Mouse (Mus musculus) liver, postnatal 0 days (tissue): Measurements from ENCODE around the gene Lrrc2. TPM values are rescaled to one million over a fixed set of nuclear protein-coding genes. Genes with fewer than 3 reads are reported as not detected.
A peak's percentile ranks its signal among the peaks of the same experiment; 100 is the strongest.

ENCODE experiments used
- ATAC-seq: fragments of 200-750 bp; cut with Nextera tagmentation; 2 replicates; pipeline ENCODE4 v1.8.0; 2017; ENCODE audit warnings: mild to moderate bottlenecking, moderate library complexity
- DNase-seq: peaks from one replicate; pipeline ENCODE4 v3.0.0-alpha.2; 2016
- H3K27ac ChIP-seq: fragments of 300-500 bp; sonication (generic); 2 replicates; pipeline ENCODE4 v1.5.1; 2014; ENCODE audit warnings: antibody characterized with exemption, moderate library complexity, mild to moderate bottlenecking, low read depth
- H3K27me3 ChIP-seq: fragments of 300-500 bp; sonication (generic); 2 replicates; pipeline ENCODE4 v1.6.1; 2014; ENCODE audit warnings: low read length, control low read depth, mixed read lengths; ENCODE audit not compliant: insufficient read depth
- H3K36me3 ChIP-seq: fragments of 300-500 bp; sonication (generic); replicated peaks from 2 replicates; pipeline ENCODE4 v1.6.1; 2014; ENCODE audit warnings: mild to moderate bottlenecking, control low read depth, low read length, moderate library complexity, mixed read lengths; ENCODE audit not compliant: insufficient read depth
- H3K4me1 ChIP-seq: fragments of 300-500 bp; sonication (generic); 2 replicates; pipeline ENCODE4 v1.6.1; 2014; ENCODE audit warnings: antibody characterized with exemption, mild to moderate bottlenecking, control low read depth; ENCODE audit not compliant: insufficient read depth
- H3K4me2 ChIP-seq: fragments of 300-500 bp; sonication (generic); 2 replicates; pipeline ENCODE4 v1.6.1; 2014; ENCODE audit warnings: low read depth, mild to moderate bottlenecking, low read length, moderate library complexity, mixed read lengths
- H3K4me3 ChIP-seq: fragments of 300-500 bp; sonication (generic); 2 replicates; pipeline ENCODE4 v1.5.1; 2014; ENCODE audit warnings: low read depth, low read length
- H3K9ac ChIP-seq: fragments of 300-500 bp; sonication (generic); replicated peaks from 2 replicates; pipeline ENCODE4 v1.6.1; 2014; ENCODE audit warnings: mild to moderate bottlenecking, moderate library complexity
- H3K9me3 ChIP-seq: fragments of 300-500 bp; sonication (generic); 2 replicates; pipeline ENCODE4 v1.6.1; 2016; ENCODE audit warnings: mild to moderate bottlenecking, control low read depth, low read length, mixed read lengths
- CTCF ChIP-seq: sonication (generic); IDR thresholded peaks from 2 replicates; pipeline ENCODE4 v1.5.1; 2016; ENCODE audit warnings: antibody characterized with exemption, low read depth
- EP300 ChIP-seq: IDR thresholded peaks from 2 replicates; pipeline ENCODE4 v1.6.1; 2016; ENCODE audit warnings: antibody characterized with exemption, low read depth, mild to moderate bottlenecking
- WGBS: fragments of 180-500 bp; shearing (Covaris S2); extraction: QIAGEN DNeasy Blood & Tissue Kit; methylation state at CpG from one replicate; pipeline ENCODE4 v1.1.7; 2014; ENCODE audit not compliant: insufficient replicate concordance; 5-methylcytosine and 5-hydroxymethylcytosine counted together
- polyA plus RNA-seq: library from polyadenylated mRNA; unstranded; fragments of >200 nt; fragmentation: Nextera tagmentation; extraction: Ambion mirVana; gene quantifications from 2 replicates; pipeline ENCODE4 v1.2.1, GENCODE M21; 2015

Gene Lrrc2
- polyA plus RNA-seq, 1 experiment from 2014 or later: 0.13 TPM

DNA sequence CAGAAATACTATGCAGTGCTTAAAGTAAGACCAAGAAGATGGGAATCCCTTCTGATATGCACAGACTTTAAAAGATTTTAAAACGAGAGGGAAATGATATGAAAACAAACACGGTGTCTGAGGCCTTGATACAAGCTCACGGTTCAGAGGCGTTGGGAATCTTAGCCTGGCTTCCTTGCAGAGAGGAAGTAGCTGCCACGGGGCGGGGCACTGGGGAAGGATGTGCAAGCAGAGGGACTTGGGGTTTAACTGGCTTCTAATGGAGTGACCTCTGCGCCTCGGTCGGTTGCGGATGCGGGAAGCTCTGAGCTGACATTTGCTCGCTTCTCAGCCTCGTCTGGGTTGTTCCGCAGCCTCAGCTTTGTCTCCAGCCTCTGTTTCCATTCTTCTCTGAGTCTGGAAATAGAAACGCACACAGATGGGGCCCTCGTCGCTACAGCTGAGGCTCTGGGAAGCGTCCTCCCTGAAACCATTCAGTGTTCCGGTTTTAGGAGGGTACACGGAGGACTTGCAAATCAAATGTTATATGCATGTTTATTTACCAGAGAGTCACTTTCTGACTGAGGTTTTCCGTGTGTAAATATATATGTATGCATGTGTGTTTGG, 36.6 kb upstream of the Lrrc2 start:
- no peak for ATAC-seq
- Histone ChIP-seq H3K27ac (no peak overlapping the region), H3K9ac (no peak overlapping the region), H3K4me2 (no peak overlapping the region), H3K4me3 (no peak overlapping the region), H3K36me3 (no peaks in the 10 kb centered on the region), H3K9me3 (no peaks in the 10 kb centered on the region), H3K4me1 (no peaks in the 10 kb centered on the region), H3K27me3 (no peaks in the 10 kb centered on the region)
- WGBS: 59% methylated on average over 21 of the region's 21 CpGs
- DNase-seq: no peak
- no peak for TF ChIP-seq EP300
- TF ChIP-seq CTCF: no peak

DNA sequence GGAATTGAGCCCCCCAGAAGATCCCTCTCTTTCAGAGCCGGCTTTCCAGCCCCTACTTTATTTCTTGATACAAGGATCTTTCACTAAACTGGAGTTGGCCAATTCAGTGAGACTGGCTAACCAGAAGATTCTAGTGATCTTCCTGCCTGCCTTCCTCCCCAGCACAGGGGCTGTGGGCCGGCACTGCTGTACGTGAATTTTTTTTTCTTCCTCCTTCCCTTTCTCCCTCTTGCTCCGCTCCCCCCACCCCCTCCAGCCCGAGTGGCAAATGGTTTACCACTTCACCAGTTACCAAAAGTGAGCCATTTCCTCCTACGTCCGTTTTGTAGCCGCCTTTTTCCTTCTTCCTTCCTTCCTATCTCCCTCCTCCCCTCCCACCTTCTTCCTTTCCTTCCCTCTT, 35.9 kb upstream of the Lrrc2 start:
- Histone ChIP-seq H3K27ac (no peak overlapping the region), H3K4me3 (no peak overlapping the region), H3K36me3 (no peaks in the 10 kb centered on the region), H3K9ac (no peak overlapping the region), H3K9me3 (no peaks in the 10 kb centered on the region), H3K4me1 (no peaks in the 10 kb centered on the region), H3K27me3 (no peaks in the 10 kb centered on the region), H3K4me2 (no peak overlapping the region)
- DNase-seq: no peak
- ATAC-seq: no peak
- WGBS: 34% methylated on average over 8 of the region's 8 CpGs
- TF ChIP-seq EP300 (no peak), CTCF (no peak)

DNA sequence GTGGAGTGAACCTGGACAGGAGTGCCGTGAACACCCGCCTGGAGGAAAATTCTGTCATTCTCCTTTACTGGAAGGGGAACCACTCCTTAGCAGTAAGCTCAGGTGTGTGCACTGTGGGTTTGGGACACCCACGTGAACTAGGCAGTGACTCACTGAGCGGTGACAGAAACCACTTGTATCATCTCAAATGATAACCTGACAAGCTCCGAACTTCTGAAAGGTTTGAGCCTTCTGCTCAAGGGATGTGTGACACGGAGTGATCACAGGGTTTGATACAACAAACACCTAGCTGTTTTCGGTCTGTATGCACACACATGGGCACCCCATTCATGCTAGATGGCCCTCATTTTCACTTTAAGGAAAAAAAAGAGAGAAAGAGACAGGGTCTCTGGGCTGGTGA, 34.6 kb upstream of the Lrrc2 start, which contains the start of gene Fam240a:
Gene Fam240a (minus strand): TSS at position 76 of the 400 bp plus-strand sequence.
- Histone ChIP-seq H3K27ac (no peak within 1 kb of the TSS), H3K9ac (no peak within 1 kb of the TSS), H3K4me2 (no peak within 1 kb of the TSS), H3K36me3 (no peaks in the 10 kb centered on the region), H3K4me1 (no peaks in the 10 kb centered on the region), H3K9me3 (no peaks in the 10 kb centered on the region), H3K4me3 (no peak within 1 kb of the TSS), H3K27me3 (no peaks in the 10 kb centered on the region)
- 85% methylated on average over 7 of the region's 7 CpGs for WGBS
- no peak for ATAC-seq
- DNase-seq: no peak
- TF ChIP-seq EP300: no peak
- TF ChIP-seq CTCF: no peak

DNA sequence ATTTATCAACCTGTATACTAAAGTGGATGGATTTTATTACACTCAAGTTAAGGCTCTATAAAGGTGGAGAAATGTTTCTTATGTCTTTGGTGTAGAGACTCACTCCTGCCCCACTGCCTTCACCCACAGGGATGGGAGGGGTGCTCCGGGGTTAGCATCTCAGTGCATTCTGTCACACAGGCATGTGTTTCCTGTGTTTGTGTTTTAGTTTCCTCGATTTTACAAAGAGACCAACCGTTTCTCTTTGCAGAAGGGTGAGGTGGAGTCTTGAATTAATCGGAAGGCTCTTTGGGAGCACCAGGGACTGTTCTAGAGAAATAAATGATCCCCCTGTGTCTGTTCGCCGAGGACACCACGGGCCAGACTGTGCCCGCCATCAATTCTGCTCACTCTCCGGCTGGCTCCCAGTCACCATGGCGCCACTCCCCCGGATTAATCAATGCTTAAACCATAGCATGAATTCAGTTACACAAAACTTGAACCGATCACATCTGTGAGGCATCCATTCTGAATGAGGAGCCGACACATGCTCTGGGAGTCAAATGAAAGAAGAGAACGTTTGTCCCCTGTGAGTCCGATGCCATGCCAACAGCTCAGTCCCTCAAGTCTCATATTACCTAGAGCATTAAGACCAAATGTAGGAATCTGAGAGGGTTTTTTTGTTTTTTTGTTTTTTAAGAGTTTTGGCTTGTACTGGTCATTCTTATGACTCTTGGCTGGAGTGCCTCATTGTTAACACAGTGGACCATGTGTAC, 30.5 kb upstream of the Lrrc2 start:
- no peaks in the 10 kb centered on the region for H3K4me1 ChIP-seq
- no peak overlapping the region for H3K9ac ChIP-seq
- no peak overlapping the region for H3K27ac ChIP-seq
- no peaks in the 10 kb centered on the region for H3K36me3 ChIP-seq
- ATAC-seq (no peak), DNase-seq (no peak)
- no peak overlapping the region for H3K4me2 ChIP-seq
- TF ChIP-seq CTCF (no peak), EP300 (no peak)
- no peak overlapping the region for H3K4me3 ChIP-seq
- no peaks in the 10 kb centered on the region for H3K9me3 ChIP-seq
- 53% methylated on average over 15 of the region's 15 CpGs for WGBS
- no peaks in the 10 kb centered on the region for H3K27me3 ChIP-seq

DNA sequence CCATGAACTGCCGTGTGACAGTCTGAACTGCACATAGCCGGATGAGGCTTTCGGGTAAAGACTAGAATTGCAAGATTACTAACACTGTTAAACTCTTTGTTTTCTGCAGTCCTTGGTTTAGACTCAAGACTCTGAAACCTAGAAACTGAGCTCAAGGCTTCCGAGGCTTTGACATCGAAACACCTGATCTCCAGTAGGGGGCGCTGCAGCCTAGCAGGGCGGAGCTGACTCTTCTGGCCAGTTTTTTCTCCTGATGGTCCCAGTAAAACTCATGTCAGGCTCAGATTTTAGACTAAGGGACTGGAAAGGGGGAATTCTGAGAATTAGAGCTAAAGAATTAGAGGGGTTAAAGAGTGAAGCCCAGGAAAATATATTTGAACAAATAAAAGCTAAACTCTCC, 28.6 kb upstream of the Lrrc2 start:
- Histone ChIP-seq H3K27ac (no peak overlapping the region), H3K4me1 (no peaks in the 10 kb centered on the region), H3K36me3 (no peaks in the 10 kb centered on the region), H3K4me3 (no peak overlapping the region), H3K9ac (no peak overlapping the region), H3K9me3 (no peaks in the 10 kb centered on the region), H3K27me3 (no peaks in the 10 kb centered on the region), H3K4me2 (no peak overlapping the region)
- ATAC-seq (no peak), DNase-seq (peak; percentile 83)
- 12% methylated on average over 7 of the region's 7 CpGs for WGBS
- TF ChIP-seq EP300: no peak
- TF ChIP-seq CTCF: peak; percentile 90

DNA sequence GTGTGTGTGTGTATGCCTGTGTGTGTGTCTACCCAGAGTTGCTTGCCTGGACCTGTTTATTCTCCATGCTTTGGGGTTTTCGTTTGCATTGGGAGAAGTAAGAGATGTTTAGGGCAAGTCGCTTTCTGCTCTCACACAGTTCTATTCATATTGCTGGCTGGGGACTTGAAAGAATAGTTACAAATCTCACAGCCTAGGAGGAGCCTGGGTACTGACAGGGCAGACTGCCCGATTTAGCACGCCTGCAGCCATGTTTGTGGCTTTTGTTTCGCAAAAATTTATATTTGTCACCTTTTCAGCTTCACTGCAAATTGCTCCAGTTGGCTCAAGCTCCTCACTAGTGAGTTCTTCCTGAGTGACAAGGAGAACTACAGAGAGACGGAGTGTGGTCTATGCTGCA, 19.8 kb upstream of the Lrrc2 start:
- Histone ChIP-seq H3K27ac (no peak overlapping the region), H3K4me1 (no peaks in the 10 kb centered on the region), H3K27me3 (no peaks in the 10 kb centered on the region), H3K4me3 (no peak overlapping the region), H3K9me3 (no peaks in the 10 kb centered on the region), H3K9ac (no peak overlapping the region), H3K36me3 (no peaks in the 10 kb centered on the region), H3K4me2 (no peak overlapping the region)
- TF ChIP-seq CTCF (no peak), EP300 (no peak)
- DNase-seq (no peak), ATAC-seq (no peak)
- WGBS: 67% methylated on average over 6 of the region's 6 CpGs
